Mouse (Mus musculus): ENCODE data around the gene Ncor2. TPM values are rescaled to one million over a fixed set of nuclear protein-coding genes. Genes with fewer than 3 reads are reported as not detected.

Ncor2 gene
- polyA plus RNA-seq, 1 experiment from 2014 or later, result 17.2 TPM

GRCm38 (mm10) chr5:125124002-125124401 lies 55.0 kb downstream of the Ncor2 start:
- Histone ChIP-seq H3K27me3 (replicated peaks; ENCODE audit: control insufficient read depth, insufficient read depth, low read length) (no peaks in the 10 kb centered on the region), H3K9ac (ENCODE audit: low read depth, low read length) (no peak overlapping the region), H3K4me1 (replicated peaks; ENCODE audit: control insufficient read depth, insufficient read depth, low read length) (peaks cover 26% of the 10 kb centered on the region), H3K9me3 (ENCODE audit: control insufficient read depth, low read length) (no peaks in the 10 kb centered on the region), H3K27ac (ENCODE audit: low read depth, low read length) (no peak overlapping the region), H3K36me3 (ENCODE audit: control insufficient read depth, insufficient read depth, low read length) (peaks cover 5% of the 10 kb centered on the region; the same call in 1 of the 2 replicates), H3K4me3 (ENCODE audit: low read depth, low read length) (no peak overlapping the region), H3K4me2 (no peak overlapping the region)
- DNase-seq (ENCODE audit: low spot score) (no peak), ATAC-seq (replicated peaks; ENCODE audit: low FRiP score) (no peak)
- WGBS, result 79% methylated on average over 7 of the region's 7 CpGs

- WGBS, result 57% methylated on average over 3 of the region's 3 CpGs
- Histone ChIP-seq H3K4me1 (replicated peaks; ENCODE audit: control insufficient read depth, insufficient read depth, low read length) (peaks cover 20% of the 10 kb centered on the region), H3K36me3 (ENCODE audit: control insufficient read depth, insufficient read depth, low read length) (peaks cover 7% of the 10 kb centered on the region), H3K9me3 (ENCODE audit: control insufficient read depth, low read length) (no peaks in the 10 kb centered on the region), H3K4me2 (no peak overlapping the region), H3K27me3 (replicated peaks; ENCODE audit: control insufficient read depth, insufficient read depth, low read length) (no peaks in the 10 kb centered on the region), H3K9ac (ENCODE audit: low read depth, low read length) (no peak overlapping the region), H3K27ac (ENCODE audit: low read depth, low read length) (no peak overlapping the region; the same call in 1 of the 2 replicates), H3K4me3 (ENCODE audit: low read depth, low read length) (no peak overlapping the region)
- ATAC-seq (replicated peaks; ENCODE audit: low FRiP score) (no peak), DNase-seq (ENCODE audit: low spot score) (no peak)
These were observed 55.8 kb downstream of the Ncor2 start for GRCm38 (mm10) chr5:125123206-125123605.

- no peak overlapping the region for H3K4me2 ChIP-seq
- ATAC-seq (replicated peaks; ENCODE audit: low FRiP score), result no peak
- no peak overlapping the region for H3K9ac ChIP-seq (ENCODE audit: low read depth, low read length)
- no peak for DNase-seq (ENCODE audit: low spot score)
- peaks cover 20% of the 10 kb centered on the region for H3K4me1 ChIP-seq (replicated peaks; ENCODE audit: control insufficient read depth, insufficient read depth, low read length)
- no peak overlapping the region for H3K4me3 ChIP-seq (ENCODE audit: low read depth, low read length)
- peaks cover 12% of the 10 kb centered on the region for H3K36me3 ChIP-seq (ENCODE audit: control insufficient read depth, insufficient read depth, low read length)
- 82% methylated on average over 7 of the region's 7 CpGs for WGBS
- H3K27me3 ChIP-seq (replicated peaks; ENCODE audit: control insufficient read depth, insufficient read depth, low read length), result no peaks in the 10 kb centered on the region
- no peak overlapping the region for H3K27ac ChIP-seq (ENCODE audit: low read depth, low read length)
- no peaks in the 10 kb centered on the region for H3K9me3 ChIP-seq (ENCODE audit: control insufficient read depth, low read length)
These were observed 56.5 kb downstream of the Ncor2 start for GRCm38 (mm10) chr5:125122546-125122945.

GRCm38 (mm10) chr5:125122049-125122448 lies 57.0 kb downstream of the Ncor2 start:
- ATAC-seq (replicated peaks; ENCODE audit: low FRiP score) (no peak), DNase-seq (ENCODE audit: low spot score) (no peak)
- WGBS, result 90% methylated on average over 7 of the region's 7 CpGs
- Histone ChIP-seq H3K4me1 (replicated peaks; ENCODE audit: control insufficient read depth, insufficient read depth, low read length) (peaks cover 20% of the 10 kb centered on the region), H3K27ac (ENCODE audit: low read depth, low read length) (no peak overlapping the region), H3K27me3 (replicated peaks; ENCODE audit: control insufficient read depth, insufficient read depth, low read length) (no peaks in the 10 kb centered on the region), H3K36me3 (ENCODE audit: control insufficient read depth, insufficient read depth, low read length) (peaks cover 12% of the 10 kb centered on the region), H3K4me2 (no peak overlapping the region), H3K9me3 (ENCODE audit: control insufficient read depth, low read length) (no peaks in the 10 kb centered on the region), H3K4me3 (ENCODE audit: low read depth, low read length) (no peak overlapping the region), H3K9ac (ENCODE audit: low read depth, low read length) (no peak overlapping the region)

GRCm38 (mm10) chr5:125120517-125121303 lies 58.3 kb downstream of the Ncor2 start:
- WGBS, result 78% methylated on average over 17 of the region's 17 CpGs
- DNase-seq (ENCODE audit: low spot score), result no peak
- peaks cover 23% of the 10 kb centered on the region for H3K36me3 ChIP-seq (ENCODE audit: control insufficient read depth, insufficient read depth, low read length)

GRCm38 (mm10) chr5:125117238-125117637 lies 61.8 kb downstream of the Ncor2 start:
- H3K36me3 ChIP-seq (ENCODE audit: control insufficient read depth, insufficient read depth, low read length), result peaks cover 37% of the 10 kb centered on the region
- no peak overlapping the region for H3K9ac ChIP-seq (ENCODE audit: low read depth, low read length)
- 83% methylated on average over 5 of the region's 5 CpGs for WGBS
- no peak overlapping the region for H3K4me3 ChIP-seq (ENCODE audit: low read depth, low read length)
- no peaks in the 10 kb centered on the region for H3K9me3 ChIP-seq (ENCODE audit: control insufficient read depth, low read length)
- H3K4me1 ChIP-seq (replicated peaks; ENCODE audit: control insufficient read depth, insufficient read depth, low read length), result 0 out of 2 replicates have a peak, but pooled peaks cover 2% of the 10 kb centered on the region
- H3K27me3 ChIP-seq (replicated peaks; ENCODE audit: control insufficient read depth, insufficient read depth, low read length), result no peaks in the 10 kb centered on the region
- DNase-seq (ENCODE audit: low spot score) (no peak), ATAC-seq (replicated peaks; ENCODE audit: low FRiP score) (no peak)
- H3K27ac ChIP-seq (ENCODE audit: low read depth, low read length), result no peak overlapping the region
- no peak overlapping the region for H3K4me2 ChIP-seq

More at GRCm38 (mm10) chr5:125120517-125121303, 58.3 kb downstream of the Ncor2 start:
- H3K9me3 ChIP-seq (ENCODE audit: control insufficient read depth, low read length), result no peaks in the 10 kb centered on the region
- no peak for ATAC-seq (replicated peaks; ENCODE audit: low FRiP score)
- no peak overlapping the region for H3K4me3 ChIP-seq (ENCODE audit: low read depth, low read length)
- no peaks in the 10 kb centered on the region for H3K27me3 ChIP-seq (replicated peaks; ENCODE audit: control insufficient read depth, insufficient read depth, low read length)
- H3K4me2 ChIP-seq, result no peak overlapping the region
- H3K27ac ChIP-seq (ENCODE audit: low read depth, low read length), result no peak overlapping the region
- H3K4me1 ChIP-seq (replicated peaks; ENCODE audit: control insufficient read depth, insufficient read depth, low read length), result peaks cover 18% of the 10 kb centered on the region
- H3K9ac ChIP-seq (ENCODE audit: low read depth, low read length), result no peak overlapping the region

- no peak overlapping the region for H3K27ac ChIP-seq (ENCODE audit: low read depth, low read length)
These were observed 66.0 kb downstream of the Ncor2 start for GRCm38 (mm10) chr5:125113029-125113428.

GRCm38 (mm10) chr5:125112588-125112987 lies 66.4 kb downstream of the Ncor2 start:
- ATAC-seq (replicated peaks; ENCODE audit: low FRiP score) (no peak), DNase-seq (ENCODE audit: low spot score) (no peak)
- no peak overlapping the region for H3K4me3 ChIP-seq (ENCODE audit: low read depth, low read length)
- no peaks in the 10 kb centered on the region for H3K27me3 ChIP-seq (replicated peaks; ENCODE audit: control insufficient read depth, insufficient read depth, low read length)
- peaks cover 32% of the 10 kb centered on the region for H3K36me3 ChIP-seq (ENCODE audit: control insufficient read depth, insufficient read depth, low read length)
- peaks cover 9% of the 10 kb centered on the region for H3K4me1 ChIP-seq (replicated peaks; ENCODE audit: control insufficient read depth, insufficient read depth, low read length)
- no peak overlapping the region for H3K27ac ChIP-seq (ENCODE audit: low read depth, low read length)
- no peaks in the 10 kb centered on the region for H3K9me3 ChIP-seq (ENCODE audit: control insufficient read depth, low read length)
- H3K9ac ChIP-seq (ENCODE audit: low read depth, low read length), result no peak overlapping the region
- H3K4me2 ChIP-seq, result no peak overlapping the region
- 84% methylated on average over 1 of the region's 1 CpGs for whole genome bisulfite sequencing

More at GRCm38 (mm10) chr5:125113029-125113428, 66.0 kb downstream of the Ncor2 start:
- Histone ChIP-seq H3K36me3 (ENCODE audit: control insufficient read depth, insufficient read depth, low read length) (peaks cover 36% of the 10 kb centered on the region), H3K4me3 (ENCODE audit: low read depth, low read length) (no peak overlapping the region), H3K9ac (ENCODE audit: low read depth, low read length) (no peak overlapping the region), H3K4me1 (replicated peaks; ENCODE audit: control insufficient read depth, insufficient read depth, low read length) (peaks cover 9% of the 10 kb centered on the region), H3K4me2 (no peak overlapping the region), H3K27me3 (replicated peaks; ENCODE audit: control insufficient read depth, insufficient read depth, low read length) (no peaks in the 10 kb centered on the region), H3K9me3 (ENCODE audit: control insufficient read depth, low read length) (no peaks in the 10 kb centered on the region)
- ATAC-seq (replicated peaks; ENCODE audit: low FRiP score) (no peak), DNase-seq (ENCODE audit: low spot score) (no peak)
- whole genome bisulfite sequencing, result 78% methylated on average over 5 of the region's 5 CpGs

GRCm38 (mm10) chr5:125111137-125111536 lies 67.9 kb downstream of the Ncor2 start:
- H3K27me3 ChIP-seq (replicated peaks; ENCODE audit: control insufficient read depth, insufficient read depth, low read length), result no peaks in the 10 kb centered on the region
- 70% methylated on average over 6 of the region's 6 CpGs for WGBS
- peaks cover 9% of the 10 kb centered on the region for H3K4me1 ChIP-seq (replicated peaks; ENCODE audit: control insufficient read depth, insufficient read depth, low read length)
- no peaks in the 10 kb centered on the region for H3K9me3 ChIP-seq (ENCODE audit: control insufficient read depth, low read length)
- peaks cover 26% of the 10 kb centered on the region for H3K36me3 ChIP-seq (ENCODE audit: control insufficient read depth, insufficient read depth, low read length)
- no peak overlapping the region for H3K4me3 ChIP-seq (ENCODE audit: low read depth, low read length)
- no peak overlapping the region for H3K4me2 ChIP-seq
- no peak overlapping the region for H3K9ac ChIP-seq (ENCODE audit: low read depth, low read length)
- no peak overlapping the region for H3K27ac ChIP-seq (ENCODE audit: low read depth, low read length)
- no peak for ATAC-seq (replicated peaks; ENCODE audit: low FRiP score)
- no peak for DNase-seq (ENCODE audit: low spot score)
